ENCODE assay signal across 10 mouse cellular contexts in the genomic region with DNA sequence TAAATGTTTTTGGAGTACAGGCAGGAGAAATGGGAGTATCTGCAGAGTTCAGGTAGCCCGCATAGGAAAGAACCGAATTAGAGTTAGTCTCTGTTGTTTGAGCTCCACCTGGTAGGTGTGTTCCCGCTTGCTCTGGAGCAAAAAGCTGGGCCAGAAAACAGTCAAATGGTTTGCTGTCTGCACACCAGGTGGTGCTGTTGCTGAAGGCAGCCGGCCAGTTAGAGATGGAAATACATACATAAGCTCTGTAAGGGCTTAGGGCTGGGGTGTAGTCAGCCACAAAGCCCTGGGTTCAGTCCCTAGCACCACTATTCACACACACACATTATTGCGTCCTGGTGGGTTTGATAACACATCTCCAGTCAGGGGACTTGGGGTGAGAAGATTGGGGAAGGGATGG. TPM values are rescaled to one million over a fixed set of nuclear protein-coding genes. Genes with fewer than 3 reads are reported as not detected.
DNase-seq lines count a peak whose midpoint lies in the region; ATAC-seq and TF ChIP-seq lines count a peak whose summit lies in the region.
"Had no signal": no experiment of that assay in that cellular context is flagged by ENCODE, and none has a peak within 500 bp of the region (broad histone marks: within the 10 kb centered on the region; RNA-seq: fewer than 3 reads in every experiment).

No protein-coding gene starts in this region.

- H3K36me3 ChIP-seq in intestine, postnatal 0 days (ENCODE audit: control insufficient read depth, insufficient read depth) = peaks cover 84% of the 10 kb centered on the region
- H3K36me3 ChIP-seq in intestine, embryonic 15.5 days = peaks cover 22% of the 10 kb centered on the region; the same call in 1 of the 2 replicates
- peaks cover 71% of the 10 kb centered on the region for H3K36me3 ChIP-seq in E14TG2a.4 (ENCODE audit: insufficient read depth, low read length)
- peaks cover 97% of the 10 kb centered on the region for H3K36me3 ChIP-seq in liver, embryonic 12.5 days

- no peaks in the 10 kb centered on the region for H3K9me3 ChIP-seq in intestine, postnatal 0 days (ENCODE audit: control insufficient read depth)
- no peaks in the 10 kb centered on the region for H3K9me3 ChIP-seq in intestine, embryonic 15.5 days
- H3K9me3 ChIP-seq in E14TG2a.4 (ENCODE audit: low read length) = no peaks in the 10 kb centered on the region
- H3K9me3 ChIP-seq in liver, embryonic 12.5 days (replicated peaks) = no peaks in the 10 kb centered on the region
- H3K9me3 ChIP-seq: limb, embryonic 13.5 days had no signal

- WGBS in intestine, postnatal 0 days = 62% methylated on average over 5 of the region's 5 CpGs
- 63% methylated on average over 5 of the region's 5 CpGs for WGBS in intestine, embryonic 15.5 days
- WGBS in liver, embryonic 12.5 days (ENCODE audit: insufficient replicate concordance) = 69% methylated on average over 5 of the region's 5 CpGs

- ATAC-seq in intestine, postnatal 0 days = no peak
- ATAC-seq in intestine, embryonic 15.5 days = no peak
- ATAC-seq in liver, embryonic 12.5 days = no peak

- H3K4me2 ChIP-seq in intestine, postnatal 0 days (replicated peaks; ENCODE audit: low read depth) = no peak overlapping the region
- H3K4me2 ChIP-seq in intestine, embryonic 15.5 days (replicated peaks) = no peak overlapping the region
- no peak overlapping the region for H3K4me2 ChIP-seq in liver, embryonic 12.5 days
- H3K4me2 ChIP-seq: limb, embryonic 13.5 days had no signal

- no peak overlapping the region for H3K4me3 ChIP-seq in intestine, postnatal 0 days (ENCODE audit: low read depth, low read length)
- no peak overlapping the region for H3K4me3 ChIP-seq in intestine, embryonic 15.5 days (replicated peaks)
- no peak overlapping the region for H3K4me3 ChIP-seq in E14TG2a.4 (replicated peaks; ENCODE audit: low read length)
- no peak overlapping the region for H3K4me3 ChIP-seq in liver, embryonic 12.5 days
- H3K4me3 ChIP-seq: erythroblast, embryonic 14.5 days; limb, embryonic 13.5 days had no signal

- no peak overlapping the region for H3K9ac ChIP-seq in intestine, postnatal 0 days (ENCODE audit: low read depth, low read length)
- no peak overlapping the region for H3K9ac ChIP-seq in intestine, embryonic 15.5 days
- H3K9ac ChIP-seq in liver, embryonic 12.5 days = no peak overlapping the region
- H3K9ac ChIP-seq: limb, embryonic 13.5 days had no signal

- DNase-seq in 416B (ENCODE audit: low read depth) = peak; percentile 42
- peak; percentile 65 to 72 for DNase-seq in cerebellum, adult 18-20 months
- peak; percentile 72 for DNase-seq in testis, postnatal 10 days (ENCODE audit: low spot score)
- no peak for DNase-seq in natural killer cell, adult 2 months (ENCODE audit: low spot score in 2 of 2)

- no peaks in the 10 kb centered on the region for H3K4me1 ChIP-seq in intestine, postnatal 0 days (replicated peaks; ENCODE audit: control insufficient read depth, insufficient read depth, low read length)
- H3K4me1 ChIP-seq in intestine, embryonic 15.5 days (replicated peaks) = no peaks in the 10 kb centered on the region
- peaks cover 99% of the 10 kb centered on the region for H3K4me1 ChIP-seq in E14TG2a.4 (replicated peaks; ENCODE audit: low read depth, low read length)
- H3K4me1 ChIP-seq in liver, embryonic 12.5 days = peaks cover 40% of the 10 kb centered on the region
- H3K4me1 ChIP-seq: limb, embryonic 13.5 days had no signal

- H3K27ac ChIP-seq in intestine, postnatal 0 days (ENCODE audit: low read depth, low read length) = no peak overlapping the region
- H3K27ac ChIP-seq in intestine, embryonic 15.5 days = no peak overlapping the region
- peak overlapping the region; percentile 32; the same call in 1 of the 2 replicates for H3K27ac ChIP-seq in liver, embryonic 12.5 days
- H3K27ac ChIP-seq: limb, embryonic 13.5 days had no signal

- peak; percentile 81 for TF ChIP-seq CTCF in intestine, postnatal 0 days (IDR thresholded peaks at IDR 0.05; ENCODE audit: low read depth)
- peak; percentile 32 for TF ChIP-seq CTCF in E14TG2a.4 (conservative IDR thresholded peaks at IDR 0.05; ENCODE audit: low read length)

- H3K27me3 ChIP-seq in intestine, postnatal 0 days (replicated peaks; ENCODE audit: control insufficient read depth, insufficient read depth, low read length) = no peaks in the 10 kb centered on the region
- no peaks in the 10 kb centered on the region for H3K27me3 ChIP-seq in intestine, embryonic 15.5 days (replicated peaks)
- H3K27me3 ChIP-seq in E14TG2a.4 (ENCODE audit: insufficient read depth, low read length) = no peaks in the 10 kb centered on the region
- H3K27me3 ChIP-seq in liver, embryonic 12.5 days (replicated peaks) = no peaks in the 10 kb centered on the region
- H3K27me3 ChIP-seq: limb, embryonic 13.5 days had no signal

RNA-seq across cellular contexts. Expression of gene Gm28043, which starts 21.4 kb away (rescaled TPM):
- polyA plus RNA-seq in intestine, postnatal 0 days (2015; fragmentation: Nextera tagmentation; extraction: Ambion mirVana) = 0.81 and 0.82 TPM in 2 replicates
- polyA plus RNA-seq in intestine, embryonic 15.5 days (2015; fragmentation: Nextera tagmentation; extraction: Ambion mirVana) = 2.4 and 2.7 TPM in 2 replicates
- polyA plus RNA-seq in liver, embryonic 12.5 days (2016; fragmentation: Nextera tagmentation; extraction: Ambion mirVana) = 1.6 and 1.7 TPM in 2 replicates

RNA-seq across cellular contexts. Expression of gene Rnf8, which starts 21.5 kb away (rescaled TPM):
- 26.7 and 29.1 TPM in 2 replicates for polyA plus RNA-seq in intestine, postnatal 0 days (2015; fragmentation: Nextera tagmentation; extraction: Ambion mirVana)
- polyA plus RNA-seq in intestine, embryonic 15.5 days (2015; fragmentation: Nextera tagmentation; extraction: Ambion mirVana) = 62.8 and 64.4 TPM in 2 replicates
- 54.3 and 60.4 TPM in 2 replicates for polyA plus RNA-seq in liver, embryonic 12.5 days (2016; fragmentation: Nextera tagmentation; extraction: Ambion mirVana)

RNA-seq across cellular contexts. Expression of gene Cmtr1, which starts 24.3 kb away (rescaled TPM):
- polyA plus RNA-seq in intestine, postnatal 0 days (2015; fragmentation: Nextera tagmentation; extraction: Ambion mirVana) = 68.9 and 70.4 TPM in 2 replicates
- polyA plus RNA-seq in intestine, embryonic 15.5 days (2015; fragmentation: Nextera tagmentation; extraction: Ambion mirVana) = 91.1 and 94.7 TPM in 2 replicates
- 104 and 106 TPM in 2 replicates for polyA plus RNA-seq in liver, embryonic 12.5 days (2016; fragmentation: Nextera tagmentation; extraction: Ambion mirVana)

Comparison
In these comparisons a context has a peak if more than half of its experiments do, and no peak if none do; other contexts are left out.
1. DNase-seq: peak in 416B (single experiment), cerebellum, adult 18-20 months (2 of 2) and testis, postnatal 10 days (single experiment); none in natural killer cell, adult 2 months (0 of 2).